Mouse (Mus musculus) left cerebral cortex, adult 18-20 months (tissue): ENCODE results near the gene Nfkbib. TPM values are rescaled to one million over a fixed set of nuclear protein-coding genes. Genes with fewer than 3 reads are reported as not detected.
A peak's percentile ranks its signal among the peaks of the same experiment; 100 is the strongest.

Source experiments
- DNase-seq, 2 experiments: peaks; one replicate each; pipeline ENCODE4 v3.0.0; 2021 to 2022; ENCODE audit warnings: low spot score in 2 of 2, mixed read lengths in 1 of 2
- total RNA-seq, 2 experiments: library from RNA; stranded (reverse); gene quantifications; 2 replicates each; pipeline ENCODE4 v1.2.3; 2021

Gene Nfkbib
- total RNA-seq, 2 experiments from 2014 or later: 35.0 to 38.6 TPM

DNA sequence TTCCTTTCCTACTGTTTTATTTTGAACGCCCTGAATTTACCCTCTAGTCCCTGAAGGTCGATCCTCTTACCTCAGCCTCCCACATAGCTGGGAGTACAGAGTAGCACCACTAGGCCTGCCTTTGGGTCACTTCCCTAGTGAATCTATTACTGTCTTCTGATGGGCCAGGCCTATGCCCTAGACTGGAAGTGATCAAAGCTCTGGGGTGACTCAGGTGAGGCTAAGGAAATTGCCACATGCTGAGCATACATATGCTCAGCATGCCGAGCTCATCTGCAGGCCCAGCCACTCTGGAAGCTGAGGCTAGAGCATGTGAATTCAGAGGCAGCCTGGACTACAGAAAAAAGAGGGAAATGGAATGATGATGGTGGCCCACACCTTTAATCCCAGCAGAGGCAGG, 5.9 kb upstream of the Nfkbib start:
- DNase-seq: no peak

DNA sequence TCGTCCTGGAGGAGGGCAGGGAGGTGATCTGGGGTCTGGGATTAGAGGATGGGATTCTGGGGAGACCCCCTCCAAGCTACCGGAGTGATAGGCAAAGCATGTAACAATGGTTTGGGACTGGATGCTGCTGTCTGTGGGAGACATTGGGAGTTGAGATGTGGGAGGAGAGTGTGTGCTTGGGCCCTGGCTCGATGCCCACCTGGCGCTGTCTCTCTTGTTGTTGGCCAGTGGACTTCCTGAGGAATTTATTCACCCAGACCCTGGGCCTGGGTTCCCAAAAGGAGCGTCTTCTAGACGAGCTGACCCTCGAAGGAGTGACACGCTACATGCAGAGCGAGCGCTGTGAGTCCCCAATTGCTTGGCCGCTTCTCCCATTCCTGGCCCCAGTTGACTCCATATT, 4.6 kb upstream of the Nfkbib start:
- no peak for DNase-seq

- DNase-seq: no peak
Observed at GRCm38 (mm10) chr7:28770309-28770708, 3.0 kb upstream of the Nfkbib start.

DNA sequence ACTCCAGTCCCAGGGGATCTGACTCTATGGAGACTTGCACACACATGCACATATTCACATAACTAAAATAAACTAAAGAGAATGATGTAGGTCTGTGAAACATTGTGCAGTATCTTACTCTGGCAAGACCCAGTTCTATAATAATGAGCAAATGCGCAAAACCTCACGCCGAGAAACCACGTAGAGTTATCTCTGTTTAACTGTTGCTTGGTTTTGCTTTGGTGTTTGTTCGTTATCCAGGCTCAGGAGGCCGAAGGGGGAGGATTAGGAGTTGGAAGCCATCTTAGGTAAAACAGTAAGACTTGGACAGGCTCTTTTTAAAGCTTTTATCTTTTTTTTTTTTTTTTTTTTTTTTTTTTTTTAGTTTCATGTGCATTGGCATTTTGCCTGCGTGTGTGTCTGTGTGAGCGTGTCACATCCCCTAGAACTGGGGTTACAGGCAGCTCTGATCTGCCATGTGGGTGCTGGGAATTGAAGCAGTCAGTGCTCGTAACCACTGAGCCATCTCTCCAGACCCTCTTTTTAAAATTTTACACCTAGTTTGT, 2.2 kb upstream of the Nfkbib start:
- DNase-seq: no peak

DNA sequence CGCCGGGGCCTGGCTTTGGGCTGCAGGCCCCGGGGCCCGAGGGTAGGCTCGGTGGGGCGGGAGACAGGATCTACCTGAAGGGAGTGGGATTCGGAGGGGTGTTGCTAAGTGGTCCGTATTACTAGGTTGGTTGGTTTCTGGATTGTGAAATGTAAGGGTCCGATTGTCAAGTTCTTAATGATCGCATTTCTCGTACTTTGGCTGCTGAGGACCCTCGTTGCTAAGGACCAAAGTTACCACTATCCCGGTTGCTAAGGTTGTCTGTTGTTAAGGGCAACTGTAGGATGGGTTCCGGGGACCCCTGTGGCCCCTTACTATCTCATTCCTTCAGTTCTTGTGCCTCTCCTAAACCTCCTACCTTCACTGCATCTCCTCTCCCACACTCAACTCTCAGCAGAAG, 402 bp downstream of the Nfkbib start:
- DNase-seq: no peak

GRCm38 (mm10) chr7:28766173-28766879, 986 bp downstream of the Nfkbib start, which contains the start of gene Sirt2:
TSS of gene Sirt2 (plus strand) at chr7:28766735.
- peak; percentile 96 to 98 for DNase-seq

GRCm38 (mm10) chr7:28765211-28765610, 2.1 kb downstream of the Nfkbib start:
- DNase-seq: no peak

DNA sequence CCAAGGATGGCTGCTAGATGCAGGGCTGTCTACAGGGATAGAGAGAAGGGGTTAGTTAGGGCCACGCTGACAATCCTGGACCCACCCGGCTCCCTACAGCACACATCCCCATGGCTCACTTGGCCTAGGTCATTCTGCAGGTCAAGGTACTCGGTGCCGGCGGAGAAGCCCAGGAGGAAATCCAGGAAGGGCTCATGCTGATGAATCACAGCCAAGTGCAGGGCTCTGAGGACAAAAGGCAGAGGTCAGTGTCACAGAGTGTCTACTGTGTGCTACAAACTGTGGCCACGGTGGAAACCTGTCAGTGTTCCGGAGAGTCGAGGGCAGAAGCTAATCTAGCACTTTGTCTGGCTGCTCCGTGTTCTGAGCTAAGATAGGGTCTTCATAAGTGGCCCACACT, 5.4 kb downstream of the Nfkbib start:
- DNase-seq: no peak

GRCm38 (mm10) chr7:28758623-28759022, 8.7 kb downstream of the Nfkbib start:
- no peak for DNase-seq

GRCm38 (mm10) chr7:28756079-28756478, 11.2 kb downstream of the Nfkbib start, which contains the start of gene Ccer2:
TSS of gene Ccer2 (plus strand) at chr7:28756174.
- no peak for DNase-seq

DNA sequence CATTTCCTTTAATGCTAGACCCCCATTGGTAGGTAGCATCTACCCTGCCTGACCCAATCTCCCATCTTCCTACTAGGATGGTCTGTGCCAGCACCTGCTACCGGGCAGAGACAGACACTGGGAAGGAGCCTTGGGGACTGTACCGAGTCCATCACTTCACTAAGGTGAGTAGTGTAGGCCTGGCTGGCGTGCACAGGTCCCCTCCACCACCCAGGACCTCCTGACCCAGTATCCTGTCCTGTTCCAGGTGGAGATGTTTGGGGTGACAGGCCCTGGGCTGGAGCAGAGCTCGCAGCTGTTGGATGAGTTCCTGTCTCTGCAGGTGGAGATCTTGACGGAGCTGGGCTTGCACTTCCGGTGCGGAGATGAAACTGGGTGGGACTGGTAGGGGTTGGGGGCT, 17.4 kb downstream of the Nfkbib start:
- DNase-seq: no peak

DNA sequence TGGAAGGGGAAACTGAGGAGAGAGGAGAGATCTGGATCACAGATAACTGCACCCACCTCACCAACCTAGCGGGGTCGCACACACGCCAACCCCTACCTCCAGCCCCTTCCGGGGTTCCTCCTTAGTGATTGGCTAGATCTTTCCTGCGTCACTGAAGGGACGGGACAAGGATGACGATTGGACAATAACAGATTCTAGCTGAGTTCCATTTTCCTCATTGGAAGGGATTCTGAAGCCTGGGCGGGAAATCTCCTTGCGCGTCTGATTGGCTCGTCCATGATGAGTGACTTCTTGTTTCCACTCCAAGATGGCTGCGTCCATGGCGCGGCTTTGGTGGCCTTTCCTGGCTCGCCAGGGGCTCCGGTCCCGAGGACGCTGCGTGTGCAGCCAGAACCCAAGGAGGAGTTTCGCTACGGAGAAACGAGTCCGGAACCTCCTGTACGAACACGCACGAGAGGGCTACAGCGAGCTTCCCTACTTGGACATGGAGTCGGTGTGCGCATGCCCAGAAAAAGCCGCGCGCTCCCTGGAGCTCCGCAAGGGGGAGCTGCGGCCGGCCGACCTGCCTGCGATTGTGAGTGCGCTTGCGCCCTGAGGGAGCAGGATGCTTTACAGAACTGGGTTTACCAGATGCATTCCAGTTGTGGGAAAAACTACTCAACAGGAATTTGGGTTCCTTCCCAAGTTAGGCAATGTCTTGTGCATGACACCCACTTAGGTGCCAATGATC, 25.4 kb downstream of the Nfkbib start, which contains the start of the genes Mrps12 and Sars2:
Gene Mrps12 (minus strand): TSS at position 112 of the 730 bp plus-strand sequence.
Gene Sars2 (plus strand): TSS at position 284 of the 730 bp plus-strand sequence.
- DNase-seq: peak; percentile 89 to 96

DNA sequence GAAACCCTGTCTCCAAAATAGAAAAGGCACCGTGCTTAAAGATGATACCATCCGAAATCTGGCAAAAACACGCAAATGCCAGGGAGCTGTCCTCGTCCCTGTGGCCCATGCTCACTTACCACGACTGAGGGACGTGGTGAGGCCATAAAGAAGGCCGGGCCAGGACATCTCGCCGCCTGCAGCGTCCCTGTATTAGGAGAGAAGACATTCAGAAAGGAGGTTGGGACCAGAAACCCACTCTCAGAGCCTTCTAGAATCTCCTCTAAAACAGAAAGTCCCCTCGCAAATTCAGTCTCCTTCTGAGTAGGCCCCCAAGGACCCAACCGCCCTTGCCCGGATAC, 26.0 kb downstream of the Nfkbib start:
- no peak for DNase-seq

DNA sequence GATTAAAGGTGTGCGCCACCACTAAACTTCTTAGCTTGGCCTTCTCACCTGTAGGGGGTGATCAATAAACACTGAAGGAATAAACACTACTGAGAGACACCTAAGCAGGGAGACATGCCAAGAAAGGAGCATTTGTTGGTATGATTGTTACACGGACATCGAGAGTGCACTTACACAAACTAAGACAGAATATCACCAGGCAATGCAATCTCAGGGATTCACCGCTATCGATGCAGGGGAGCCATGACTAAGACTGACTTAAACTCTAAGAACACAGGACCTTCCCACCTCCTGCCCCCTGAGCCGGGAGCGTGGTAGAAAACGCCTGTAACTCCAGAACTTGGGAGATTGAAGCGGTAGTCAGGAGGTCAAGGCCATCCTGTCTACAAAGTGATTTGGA, 26.4 kb downstream of the Nfkbib start:
- DNase-seq: no peak

DNA sequence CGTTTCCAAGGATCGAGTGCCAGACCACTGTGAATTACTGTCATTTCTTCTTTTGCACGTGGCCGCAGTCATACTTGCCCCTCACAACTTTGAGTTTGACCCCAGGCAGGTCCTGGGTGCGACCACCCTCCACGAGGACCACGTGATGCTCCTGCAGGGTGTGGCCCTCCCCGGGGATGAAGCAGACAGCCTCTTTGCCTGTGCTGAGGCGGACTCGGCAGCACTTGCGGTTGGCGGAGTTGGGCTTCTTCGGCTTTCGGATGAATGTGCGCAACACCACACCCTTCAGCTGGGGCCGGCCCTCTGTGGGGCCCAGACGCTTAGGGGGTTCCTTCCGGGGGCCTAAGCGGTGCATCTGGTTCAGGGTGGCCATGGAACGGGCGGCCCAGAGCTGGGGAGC, 27.5 kb downstream of the Nfkbib start:
- DNase-seq: no peak

DNA sequence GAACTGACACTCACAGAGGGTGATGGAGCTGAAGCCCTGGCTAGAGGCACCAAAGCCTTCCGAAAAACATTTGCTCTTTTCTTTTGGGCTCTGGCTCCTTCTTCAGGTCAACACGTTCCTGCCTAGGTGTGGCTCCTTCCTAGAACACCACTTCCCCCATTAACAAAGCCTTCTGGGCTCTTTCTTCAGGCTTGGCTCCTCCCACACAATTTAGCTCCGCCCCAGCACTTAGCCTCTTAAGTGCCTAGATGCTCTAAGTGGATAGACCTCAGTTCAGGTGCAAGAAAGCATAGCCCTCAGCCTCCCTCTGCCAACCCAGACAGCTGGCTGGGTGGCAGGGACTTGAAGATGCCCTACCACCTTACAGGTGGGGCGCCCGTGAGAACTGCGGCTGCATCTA, 31.6 kb downstream of the Nfkbib start:
- no peak for DNase-seq

DNA sequence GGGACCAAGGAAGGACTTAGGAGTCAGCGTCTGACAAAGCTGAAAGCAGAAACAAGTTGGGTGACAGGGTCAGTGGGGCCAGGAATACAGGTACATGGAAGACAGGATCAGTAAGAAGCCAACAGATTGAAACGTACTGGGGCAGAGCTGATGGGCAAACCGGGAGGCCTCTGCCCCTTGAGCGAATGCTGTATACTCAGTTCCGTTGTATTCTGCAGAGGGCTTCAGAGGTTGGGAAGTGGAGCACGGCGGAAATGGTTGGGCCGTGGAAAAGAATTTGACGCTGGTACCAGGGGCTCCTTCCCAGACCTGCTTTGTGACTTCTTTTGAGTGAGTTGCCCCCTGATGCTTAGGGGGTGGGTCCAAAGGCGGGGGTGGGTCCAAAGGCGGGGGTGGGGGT, 34.1 kb downstream of the Nfkbib start:
- no peak for DNase-seq

DNA sequence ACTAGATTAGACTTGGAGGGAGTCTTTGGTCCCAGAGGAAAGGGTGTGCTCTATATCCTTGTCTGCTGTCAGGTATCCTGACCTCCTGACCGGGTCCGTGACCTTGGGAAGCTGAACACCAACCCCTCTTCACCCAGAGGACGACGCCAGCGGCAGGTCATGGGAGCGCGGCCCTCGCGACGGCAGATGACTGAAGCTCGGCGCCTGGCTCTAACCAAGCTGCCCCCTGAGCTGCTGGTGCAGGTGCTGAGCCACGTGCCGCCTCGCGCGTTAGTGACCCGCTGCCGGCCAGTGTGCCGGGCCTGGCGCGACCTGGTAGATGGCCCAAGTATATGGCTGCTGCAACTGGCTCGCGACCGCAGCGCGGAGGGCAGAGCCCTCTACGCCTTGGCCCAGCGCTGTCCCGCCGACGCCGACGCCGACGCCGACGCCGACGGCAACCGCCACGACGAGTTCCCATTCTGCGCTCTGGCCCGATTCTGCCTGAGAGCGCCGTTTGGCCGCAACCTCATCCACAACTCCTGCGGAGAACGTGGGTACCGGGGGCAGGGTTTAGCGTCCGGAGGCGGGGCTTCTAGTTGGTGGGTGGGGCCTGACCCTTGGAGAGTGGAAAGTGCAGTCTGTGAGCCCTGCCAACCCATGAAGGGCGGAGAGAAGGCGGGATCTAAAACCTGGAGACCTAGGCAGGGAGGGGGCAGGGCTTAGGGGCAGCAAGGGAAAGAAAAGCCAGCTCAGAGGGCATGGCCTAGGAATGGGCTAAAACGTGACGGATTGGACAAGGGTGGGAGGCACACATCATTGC, 34.8 kb downstream of the Nfkbib start:
- peak in 1 of 2 experiments; percentile 36 for DNase-seq

GRCm38 (mm10) chr7:28727649-28728340, 39.5 kb downstream of the Nfkbib start:
- peak; percentile 52 to 60 for DNase-seq

DNA sequence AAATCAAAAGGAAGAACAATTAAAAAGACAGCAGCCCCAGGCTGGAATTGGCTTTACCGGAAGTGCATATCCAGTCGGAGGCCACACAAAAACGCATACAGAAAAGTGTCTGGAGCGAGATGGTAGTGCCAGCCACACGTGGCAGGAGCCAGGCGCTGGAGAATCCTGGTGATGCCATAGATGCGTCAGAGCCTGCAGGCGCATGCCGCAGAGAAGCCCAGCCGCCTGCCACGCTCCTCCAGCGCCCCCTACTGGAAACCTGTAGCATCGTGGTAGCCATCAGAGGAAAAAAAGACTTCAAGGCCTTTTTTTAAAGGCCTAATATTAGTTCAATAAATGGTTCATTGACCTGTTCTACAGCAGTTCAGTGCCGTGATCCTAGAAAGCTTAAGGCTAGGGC, 40.7 kb downstream of the Nfkbib start:
- DNase-seq: peak; percentile 87 to 93

DNA sequence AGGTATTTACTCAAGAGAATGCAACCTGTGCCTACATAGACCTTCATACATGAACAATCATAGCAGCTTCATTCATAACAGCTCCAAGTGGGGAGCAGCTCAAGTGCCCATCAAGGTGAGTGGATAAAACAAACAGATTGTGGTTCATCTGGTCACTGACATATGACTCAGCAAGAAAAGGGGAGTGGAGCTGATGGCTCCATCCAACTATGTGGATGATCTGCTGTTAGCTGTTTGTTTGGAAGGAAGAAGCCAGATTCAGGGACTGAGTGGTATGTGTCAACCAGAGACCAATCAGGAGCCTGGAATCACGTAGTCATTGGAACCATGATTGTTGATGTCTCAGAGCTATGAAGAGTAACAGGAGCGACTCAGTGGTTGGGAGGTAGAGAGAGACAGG, 42.7 kb downstream of the Nfkbib start:
- DNase-seq: no peak
